Mouse (Mus musculus) bone marrow macrophage, adult 2 months (primary cell): ENCODE measurements around the gene Sapcd1.

Experiments
- CTCF ChIP-seq: IDR thresholded peaks from 2 replicates; pipeline ENCODE4 v1.5.1; 2012; ENCODE audit warnings: low read depth, mild to moderate bottlenecking, low read length, moderate library complexity
- POLR2A ChIP-seq: IDR thresholded peaks from 2 replicates; pipeline ENCODE4 v1.6.1; 2012; ENCODE audit warnings: mild to moderate bottlenecking, low read depth, low read length, borderline replicate concordance

DNA sequence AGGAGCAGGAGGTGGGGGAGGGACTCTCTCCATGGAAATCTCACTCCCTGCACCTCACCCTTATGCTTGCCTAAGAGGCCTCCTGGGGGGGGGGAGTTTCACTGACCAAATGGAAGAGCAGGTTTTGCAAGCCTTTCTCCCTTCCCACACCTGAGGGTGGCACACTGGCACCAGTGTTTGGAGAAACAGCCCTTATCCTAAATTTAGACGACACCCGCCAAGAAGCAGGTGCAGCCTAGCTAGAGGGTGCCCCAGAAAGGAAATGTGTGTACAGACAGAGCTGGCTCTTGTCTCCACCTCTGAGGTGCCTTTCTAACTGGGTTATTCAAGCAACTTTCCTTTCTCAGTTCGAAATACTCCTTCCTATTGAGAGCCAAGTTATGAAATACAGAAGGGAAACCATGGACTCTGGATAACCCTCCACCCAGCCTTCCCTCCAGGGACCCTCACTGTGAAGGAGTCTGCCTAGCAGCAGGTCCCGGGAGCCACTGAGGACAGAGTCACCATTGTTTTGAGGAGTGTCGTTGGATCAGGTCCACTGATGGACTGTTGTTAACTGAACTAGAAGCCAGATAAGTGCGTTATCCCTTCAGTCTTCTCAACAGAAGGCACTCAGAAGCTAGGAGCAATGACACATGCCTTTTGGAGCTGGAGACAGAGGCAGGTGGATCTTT, 42.9 kb upstream of the Sapcd1 start:
- TF ChIP-seq CTCF (no peak), POLR2A (no peak)
